In genomic region chr10:85154195-85154594, GRCm38 (mm10) we compare ENCODE assay signal across 7 mouse cellular contexts. TPM values are rescaled to one million over a fixed set of nuclear protein-coding genes. Genes with fewer than 3 reads are reported as not detected.
DNase-seq lines count a peak whose midpoint lies in the region; ATAC-seq and TF ChIP-seq lines count a peak whose summit lies in the region.

No protein-coding gene starts in this region.

- no peak overlapping the region for H3K9ac ChIP-seq in limb, embryonic 14.5 days (ENCODE audit: low read depth, low read length, severe bottlenecking)

- DNase-seq in ovary, adult 18-20 months (ENCODE audit: low spot score): peak; percentile 6
- no peak for DNase-seq in ovary, postnatal 10 days (ENCODE audit: low spot score)
- DNase-seq in ZHBTc4 (ENCODE audit: low read depth, low spot score): peak; percentile 68
- peak; percentile 72 to 83 for DNase-seq in cerebellum, postnatal 36 days
- peak; percentile 59 for DNase-seq in limb, embryonic 14.5 days (ENCODE audit: low spot score)
- peak; percentile 68 for DNase-seq in right cerebral cortex, adult 18-20 months

- 0 out of 2 replicates have a peak, but pooled peaks cover 2% of the 10 kb centered on the region for H3K36me3 ChIP-seq in limb, embryonic 14.5 days (ENCODE audit: control insufficient read depth, insufficient read depth, low read length)

- H3K4me3 ChIP-seq in limb, embryonic 14.5 days (replicated peaks; ENCODE audit: low read length): no peak overlapping the region

- no peak overlapping the region for H3K27ac ChIP-seq in limb, embryonic 14.5 days (replicated peaks; ENCODE audit: low read depth, low read length)

- no peaks in the 10 kb centered on the region for H3K9me3 ChIP-seq in limb, embryonic 14.5 days (ENCODE audit: control insufficient read depth, low read length)

- peak; percentile 74 for ATAC-seq in inflammation-experienced regulatory T-cells, adult 6 months
- ATAC-seq in limb, embryonic 14.5 days (ENCODE audit: low FRiP score, low read depth): no peak

- H3K27me3 ChIP-seq in limb, embryonic 14.5 days (ENCODE audit: control insufficient read depth, insufficient read depth, low read length): no peaks in the 10 kb centered on the region

- 8% methylated on average over 2 of the region's 2 CpGs for WGBS in limb, embryonic 14.5 days

- no peak for TF ChIP-seq POLR2A in limb, embryonic 14.5 days (IDR thresholded peaks at IDR 0.05; ENCODE audit: borderline replicate concordance, extremely low read depth, insufficient read depth, insufficient read length)

- no peak overlapping the region for H3K4me2 ChIP-seq in limb, embryonic 14.5 days (replicated peaks; ENCODE audit: low read depth, low read length, severe bottlenecking)

- no peaks in the 10 kb centered on the region for H3K4me1 ChIP-seq in limb, embryonic 14.5 days (ENCODE audit: control insufficient read depth, insufficient read depth, low read length)

RNA-seq across cellular contexts. Expression of gene Mterf2, which starts 26.4 kb away (rescaled TPM):
- polyA plus RNA-seq in inflammation-experienced regulatory T-cells, adult 6 months (2017; shearing (Covaris generic)): 10 to 100 TPM; 16.1 to 25.0 (median 19.9) TPM
- 12.9 and 17.0 TPM in 2 replicates for polyA plus RNA-seq in limb, embryonic 14.5 days (2012; rRNA removed)
- 17.2 and 19.0 TPM in 2 replicates for polyA plus RNA-seq in limb, embryonic 14.5 days (2014; fragmentation: Nextera tagmentation; extraction: Ambion mirVana)

RNA-seq across cellular contexts. Expression of gene Cry1, which starts 30.7 kb away (rescaled TPM):
- polyA plus RNA-seq in inflammation-experienced regulatory T-cells, adult 6 months (2017; shearing (Covaris generic)): 1 to 10 TPM; 4.1 to 7.8 (median 5.3) TPM
- polyA plus RNA-seq in limb, embryonic 14.5 days (2012; rRNA removed): 18.2 and 18.6 TPM in 2 replicates
- 32.3 and 35.4 TPM in 2 replicates for polyA plus RNA-seq in limb, embryonic 14.5 days (2014; fragmentation: Nextera tagmentation; extraction: Ambion mirVana)

RNA-seq across cellular contexts. Expression of gene Tmem263, which starts 51.8 kb away (rescaled TPM):
- 10 to 100 TPM; 35.6 to 49.7 (median 40.2) TPM for polyA plus RNA-seq in inflammation-experienced regulatory T-cells, adult 6 months (2017; shearing (Covaris generic))
- 27.5 and 29.1 TPM in 2 replicates for polyA plus RNA-seq in limb, embryonic 14.5 days (2012; rRNA removed)
- 83.7 and 87.4 TPM in 2 replicates for polyA plus RNA-seq in limb, embryonic 14.5 days (2014; fragmentation: Nextera tagmentation; extraction: Ambion mirVana)

RNA-seq across cellular contexts. Expression of gene Fhl4, which starts 51.9 kb away (rescaled TPM):
- polyA plus RNA-seq in inflammation-experienced regulatory T-cells, adult 6 months (2017; shearing (Covaris generic)): under 1 TPM; 0.50 to 0.62 (median 0.59) TPM
- polyA plus RNA-seq in limb, embryonic 14.5 days (2012; rRNA removed): 0.75 and 1.0 TPM in 2 replicates
- polyA plus RNA-seq in limb, embryonic 14.5 days (2014; fragmentation: Nextera tagmentation; extraction: Ambion mirVana): 1.3 and 1.6 TPM in 2 replicates
